Mouse (Mus musculus) embryonic facial prominence, embryonic 13.5 days (tissue): ENCODE results near the gene Ccn2. TPM values are rescaled to one million over a fixed set of nuclear protein-coding genes. Genes with fewer than 3 reads are reported as not detected.

ENCODE experiments used
- ATAC-seq: fragments of 200-750 bp; cut with Nextera tagmentation; 2 replicates; pipeline ENCODE4 v1.8.0; 2017; ENCODE audit warnings: low read depth; ENCODE audit not compliant: insufficient number of reproducible peaks, insufficient read depth, low FRiP score, low TSS enrichment
- H3K27ac ChIP-seq: fragments of 300-500 bp; sonication (generic); 2 replicates; pipeline ENCODE4 v1.5.1; 2015; ENCODE audit warnings: moderate library complexity, mild to moderate bottlenecking, inconsistent platforms
- H3K27me3 ChIP-seq: fragments of 300-500 bp; sonication (generic); 2 replicates; pipeline ENCODE4 v1.6.1; 2015; ENCODE audit warnings: mild to moderate bottlenecking, inconsistent platforms
- H3K36me3 ChIP-seq: fragments of 300-500 bp; sonication (generic); 2 replicates; pipeline ENCODE4 v1.6.1; 2015; ENCODE audit warnings: mild to moderate bottlenecking, inconsistent platforms
- H3K4me1 ChIP-seq: fragments of 300-500 bp; sonication (generic); 2 replicates; pipeline ENCODE4 v1.6.1; 2015; ENCODE audit warnings: inconsistent platforms
- H3K4me2 ChIP-seq: fragments of 300-500 bp; sonication (generic); 2 replicates; pipeline ENCODE4 v1.6.1; 2015; ENCODE audit warnings: moderate library complexity, mild to moderate bottlenecking, inconsistent platforms
- H3K4me3 ChIP-seq: fragments of 300-500 bp; sonication (generic); 2 replicates; pipeline ENCODE4 v1.5.1; 2015; ENCODE audit warnings: mild to moderate bottlenecking, inconsistent platforms
- H3K9ac ChIP-seq: fragments of 300-500 bp; sonication (generic); 2 replicates; pipeline ENCODE4 v1.6.1; 2015; ENCODE audit warnings: mild to moderate bottlenecking, inconsistent platforms
- H3K9me3 ChIP-seq: fragments of 300-500 bp; sonication (generic); 2 replicates; pipeline ENCODE4 v1.6.1; 2016; ENCODE audit warnings: inconsistent platforms
- WGBS: fragments of 180-500 bp; shearing (Covaris S2); methylation state at CpG from one replicate; pipeline ENCODE4 v1.1.7; 2015; ENCODE audit warnings: mixed read lengths; 5-methylcytosine and 5-hydroxymethylcytosine counted together
- polyA plus RNA-seq: library from polyadenylated mRNA; unstranded; fragments of >200 nt; fragmentation: Nextera tagmentation; extraction: Ambion mirVana; gene quantifications from 2 replicates; pipeline ENCODE4 v1.2.1, GENCODE M21; 2015

The Ccn2 gene
- polyA plus RNA-seq, result 25.3 and 40.2 TPM in 2 replicates

DNA sequence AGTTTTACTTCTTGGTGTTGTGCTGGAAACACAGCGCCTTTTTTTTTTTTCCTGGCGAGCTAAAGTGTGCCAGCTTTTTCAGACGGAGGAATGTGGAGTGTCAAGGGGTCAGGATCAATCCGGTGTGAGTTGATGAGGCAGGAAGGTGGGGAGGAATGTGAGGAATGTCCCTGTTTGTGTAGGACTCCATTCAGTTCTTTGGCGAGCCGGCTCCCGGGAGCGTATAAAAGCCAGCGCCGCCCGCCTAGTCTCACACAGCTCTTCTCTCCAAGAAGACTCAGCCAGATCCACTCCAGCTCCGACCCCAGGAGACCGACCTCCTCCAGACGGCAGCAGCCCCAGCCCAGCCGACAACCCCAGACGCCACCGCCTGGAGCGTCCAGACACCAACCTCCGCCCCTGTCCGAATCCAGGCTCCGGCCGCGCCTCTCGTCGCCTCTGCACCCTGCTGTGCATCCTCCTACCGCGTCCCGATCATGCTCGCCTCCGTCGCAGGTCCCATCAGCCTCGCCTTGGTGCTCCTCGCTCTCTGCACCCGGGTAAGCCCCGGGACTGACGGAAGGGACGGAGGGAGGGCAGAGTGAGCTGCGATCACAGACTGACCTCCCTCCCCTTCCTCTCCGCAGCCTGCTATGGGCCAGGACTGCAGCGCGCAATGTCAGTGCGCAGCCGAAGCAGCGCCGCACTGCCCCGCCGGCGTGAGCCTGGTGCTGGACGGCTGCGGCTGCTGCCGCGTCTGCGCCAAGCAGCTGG lies at the start of gene Ccn2:
Ccn2 (plus strand) TSS at position 193 of the 753 bp plus-strand sequence.
- H3K27me3 ChIP-seq, result no peaks in the 10 kb centered on the region
- no peaks in the 10 kb centered on the region for H3K9me3 ChIP-seq
- H3K4me1 ChIP-seq, result peaks cover 56% of the 10 kb centered on the region
- H3K27ac ChIP-seq, result peak within 1 kb of the TSS; percentile 88
- peak within 1 kb of the TSS; percentile 64 for H3K4me3 ChIP-seq
- H3K4me2 ChIP-seq, result peak within 1 kb of the TSS; percentile 73
- peak; percentile 68 for ATAC-seq
- WGBS, result under 1% methylated on average over 53 of the region's 53 CpGs
- H3K9ac ChIP-seq, result peak within 1 kb of the TSS; percentile 89
- 0 out of 2 replicates have a peak, but pooled peaks cover 5% of the 10 kb centered on the region for H3K36me3 ChIP-seq

- H3K27ac ChIP-seq, result no peak overlapping the region
- no peaks in the 10 kb centered on the region for H3K27me3 ChIP-seq
- H3K4me1 ChIP-seq, result no peaks in the 10 kb centered on the region
- no peaks in the 10 kb centered on the region for H3K36me3 ChIP-seq
- no peak overlapping the region for H3K4me2 ChIP-seq
- H3K9ac ChIP-seq, result no peak overlapping the region
- H3K4me3 ChIP-seq, result no peak overlapping the region
- WGBS, result 91% methylated on average over 1 of the region's 1 CpGs
- no peak for ATAC-seq
- no peaks in the 10 kb centered on the region for H3K9me3 ChIP-seq
Observed at GRCm38 (mm10) chr10:24552870-24553269, 42.4 kb upstream of the Ccn2 start.

- no peaks in the 10 kb centered on the region for H3K36me3 ChIP-seq
- H3K9me3 ChIP-seq, result no peaks in the 10 kb centered on the region
- no peaks in the 10 kb centered on the region for H3K4me1 ChIP-seq
- no peak overlapping the region for H3K27ac ChIP-seq
- no peaks in the 10 kb centered on the region for H3K27me3 ChIP-seq
- no peak for ATAC-seq
- H3K4me3 ChIP-seq, result no peak overlapping the region
- WGBS, result 54% methylated on average over 2 of the region's 2 CpGs
- no peak overlapping the region for H3K4me2 ChIP-seq
- H3K9ac ChIP-seq, result no peak overlapping the region
Observed at GRCm38 (mm10) chr10:24554091-24554490, 41.2 kb upstream of the Ccn2 start.

GRCm38 (mm10) chr10:24558366-24558765 lies 36.9 kb upstream of the Ccn2 start:
- no peaks in the 10 kb centered on the region for H3K9me3 ChIP-seq
- no peaks in the 10 kb centered on the region for H3K4me1 ChIP-seq
- H3K36me3 ChIP-seq, result no peaks in the 10 kb centered on the region
- no peak overlapping the region for H3K9ac ChIP-seq
- no peak overlapping the region for H3K4me2 ChIP-seq
- H3K27ac ChIP-seq, result no peak overlapping the region
- no peaks in the 10 kb centered on the region for H3K27me3 ChIP-seq
- 89% methylated on average over 2 of the region's 2 CpGs for WGBS
- no peak overlapping the region for H3K4me3 ChIP-seq
- no peak for ATAC-seq

DNA sequence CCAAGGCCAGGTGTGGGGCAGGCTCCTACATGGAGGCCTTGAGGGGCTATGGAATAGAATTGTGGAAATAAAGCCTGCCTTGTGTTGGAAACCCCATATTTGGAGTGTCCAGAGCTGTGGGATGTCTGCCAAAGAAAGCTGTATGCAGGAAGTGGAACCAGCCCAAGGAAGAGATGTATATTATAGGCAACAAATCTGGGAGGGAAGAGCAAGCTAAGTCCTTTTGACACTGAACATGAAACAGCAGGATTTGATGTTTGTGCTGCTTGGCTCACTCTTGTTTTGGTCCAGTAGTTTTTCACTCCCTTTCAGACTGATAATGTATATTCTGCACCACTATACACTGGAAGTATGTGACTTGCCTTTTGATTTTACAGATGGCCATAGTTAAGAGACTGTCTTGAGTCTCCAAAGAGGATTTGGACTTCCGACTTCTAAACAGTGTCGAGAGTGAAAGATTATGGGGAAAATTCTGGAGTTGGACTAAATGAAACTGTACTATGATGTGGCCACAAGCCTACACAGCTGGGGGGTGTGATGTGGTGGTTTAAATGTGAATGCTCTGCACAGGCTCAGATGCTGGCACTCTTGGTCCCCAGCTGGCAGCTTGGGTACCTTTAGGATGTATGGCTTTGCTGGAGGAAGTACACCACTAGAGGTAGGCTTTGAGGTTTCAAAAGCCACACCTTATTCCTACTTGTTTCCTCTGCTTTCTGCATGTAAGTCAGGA lies 25.4 kb upstream of the Ccn2 start:
- WGBS, result 51% methylated on average over 2 of the region's 2 CpGs
- H3K4me3 ChIP-seq, result no peak overlapping the region
- H3K9me3 ChIP-seq, result no peaks in the 10 kb centered on the region
- H3K27me3 ChIP-seq, result no peaks in the 10 kb centered on the region
- no peak overlapping the region for H3K4me2 ChIP-seq
- no peak overlapping the region for H3K9ac ChIP-seq
- peaks cover 27% of the 10 kb centered on the region for H3K4me1 ChIP-seq
- H3K36me3 ChIP-seq, result no peaks in the 10 kb centered on the region
- H3K27ac ChIP-seq, result peak overlapping the region; percentile 60
- no peak for ATAC-seq

DNA sequence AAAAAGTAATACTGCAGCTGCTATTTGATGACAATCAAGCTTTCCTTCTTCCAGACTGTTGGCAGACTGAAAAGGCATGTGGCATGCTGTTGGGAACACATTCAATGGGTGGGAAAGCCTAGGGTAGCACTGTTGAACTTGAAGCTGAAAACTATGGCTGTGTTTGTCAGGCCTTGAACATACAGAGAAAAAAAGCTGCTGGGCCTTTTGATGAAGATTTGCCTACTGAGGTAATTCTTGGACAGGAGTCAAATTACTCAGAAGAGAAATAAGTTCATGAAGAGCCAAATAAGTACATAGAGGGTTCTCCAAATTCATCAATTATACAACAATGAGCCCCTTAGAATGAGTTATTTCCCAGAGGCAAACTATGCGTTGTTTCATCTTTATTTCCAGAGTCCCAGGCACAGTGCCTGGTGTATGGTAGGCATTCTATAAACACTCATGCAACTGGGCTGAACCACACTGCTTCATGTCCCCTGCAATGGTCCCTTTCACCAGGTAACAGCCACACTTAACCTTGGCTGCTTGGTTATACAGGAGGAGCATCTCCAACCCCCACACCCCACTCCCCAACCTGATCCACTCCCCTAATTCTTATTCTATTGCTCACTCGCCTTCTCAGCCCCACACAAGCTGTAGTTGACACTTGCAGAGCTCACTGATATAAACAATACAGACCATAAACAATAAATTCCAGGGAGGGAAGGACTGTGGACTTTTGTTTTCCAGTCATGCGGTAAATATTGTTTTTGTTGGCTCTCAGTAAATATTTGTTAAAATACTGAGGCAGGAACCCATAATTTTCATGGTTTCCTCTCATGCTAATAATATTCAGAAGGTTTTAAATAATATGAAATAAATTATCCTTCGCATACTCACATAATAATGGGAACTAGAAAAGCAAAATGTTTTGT lies 22.9 kb upstream of the Ccn2 start:
- no peaks in the 10 kb centered on the region for H3K27me3 ChIP-seq
- no peak for ATAC-seq
- H3K27ac ChIP-seq, result no peak overlapping the region; the same call in 1 of the 2 replicates

GRCm38 (mm10) chr10:24573484-24573883 lies 21.8 kb upstream of the Ccn2 start:
- Histone ChIP-seq H3K4me3 (no peak overlapping the region), H3K4me1 (peaks cover 27% of the 10 kb centered on the region), H3K9me3 (no peaks in the 10 kb centered on the region), H3K4me2 (no peak overlapping the region), H3K27me3 (no peaks in the 10 kb centered on the region), H3K9ac (no peak overlapping the region), H3K27ac (peak overlapping the region; percentile 79), H3K36me3 (no peaks in the 10 kb centered on the region)
- no peak for ATAC-seq
- 40% methylated on average over 3 of the region's 3 CpGs for WGBS

More for the DNA sequence above, 22.9 kb upstream of the Ccn2 start:
- 66% methylated on average over 4 of the region's 4 CpGs for WGBS
- Histone ChIP-seq H3K4me1 (peaks cover 27% of the 10 kb centered on the region), H3K4me2 (no peak overlapping the region), H3K4me3 (no peak overlapping the region), H3K9me3 (no peaks in the 10 kb centered on the region), H3K36me3 (no peaks in the 10 kb centered on the region), H3K9ac (no peak overlapping the region)

DNA sequence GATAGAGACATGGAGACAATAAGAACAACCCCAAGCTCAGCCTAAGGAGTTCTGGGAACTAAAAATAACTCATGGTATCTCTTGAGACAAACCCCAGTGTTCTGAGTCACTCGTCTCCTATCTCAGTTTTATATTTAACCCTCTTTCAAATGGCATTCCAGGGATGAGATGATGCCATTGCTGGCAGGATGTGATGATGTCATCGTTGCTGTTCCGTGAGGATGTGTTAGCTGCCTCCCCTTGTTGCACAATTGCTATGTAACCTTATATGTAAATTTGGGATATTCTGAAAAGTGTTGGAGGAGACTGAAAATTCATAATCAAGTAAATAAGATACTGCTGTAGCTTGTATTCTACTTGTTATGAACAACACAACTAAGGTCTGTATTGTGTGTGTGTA lies 14.2 kb upstream of the Ccn2 start:
- WGBS, result 75% methylated on average over 3 of the region's 3 CpGs
- Histone ChIP-seq H3K27ac (no peak overlapping the region), H3K9me3 (no peaks in the 10 kb centered on the region), H3K4me3 (no peak overlapping the region), H3K4me2 (no peak overlapping the region), H3K36me3 (no peaks in the 10 kb centered on the region), H3K9ac (no peak overlapping the region), H3K27me3 (no peaks in the 10 kb centered on the region), H3K4me1 (no peaks in the 10 kb centered on the region)
- ATAC-seq, result no peak

GRCm38 (mm10) chr10:24588824-24589223 lies 6.4 kb upstream of the Ccn2 start:
- Histone ChIP-seq H3K36me3 (no peaks in the 10 kb centered on the region), H3K9ac (no peak overlapping the region), H3K9me3 (no peaks in the 10 kb centered on the region), H3K4me1 (peaks cover 32% of the 10 kb centered on the region), H3K27me3 (no peaks in the 10 kb centered on the region), H3K4me3 (no peak overlapping the region), H3K27ac (0 out of 2 replicates have a peak overlapping the region, but pooled peaks have one; percentile 11), H3K4me2 (no peak overlapping the region)
- no peak for ATAC-seq
- 57% methylated on average over 4 of the region's 4 CpGs for WGBS

DNA sequence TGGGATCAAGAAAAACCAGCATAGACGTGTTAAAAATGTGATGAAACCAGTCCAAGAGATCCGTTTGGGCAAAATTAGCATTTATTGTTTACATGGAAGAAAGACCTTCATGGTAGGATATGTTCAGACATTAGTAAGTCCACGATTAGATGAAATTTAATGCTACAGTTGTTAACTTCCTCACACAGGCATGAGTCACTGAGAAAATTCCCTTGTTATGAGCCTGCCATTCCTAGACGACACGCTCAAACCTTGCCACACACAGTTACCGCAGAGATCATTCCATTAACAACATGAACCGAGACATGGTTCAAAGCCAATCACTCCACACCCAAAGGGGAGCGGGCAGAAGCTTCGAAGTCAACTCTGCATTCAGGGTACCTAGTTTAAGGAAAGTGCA lies 6.0 kb upstream of the Ccn2 start:
- WGBS, result 85% methylated on average over 9 of the region's 9 CpGs
- no peak overlapping the region for H3K4me2 ChIP-seq
- peak overlapping the region; percentile 11; the same call in 1 of the 2 replicates for H3K27ac ChIP-seq
- H3K9me3 ChIP-seq, result no peaks in the 10 kb centered on the region
- no peak overlapping the region for H3K9ac ChIP-seq
- no peak overlapping the region for H3K4me3 ChIP-seq
- no peak for ATAC-seq
- no peaks in the 10 kb centered on the region for H3K36me3 ChIP-seq
- H3K4me1 ChIP-seq, result peaks cover 36% of the 10 kb centered on the region
- H3K27me3 ChIP-seq, result no peaks in the 10 kb centered on the region

GRCm38 (mm10) chr10:24590546-24590945 lies 4.7 kb upstream of the Ccn2 start:
- Histone ChIP-seq H3K4me1 (peaks cover 42% of the 10 kb centered on the region), H3K36me3 (no peaks in the 10 kb centered on the region), H3K9me3 (no peaks in the 10 kb centered on the region), H3K4me2 (no peak overlapping the region), H3K27ac (no peak overlapping the region), H3K9ac (no peak overlapping the region), H3K4me3 (no peak overlapping the region), H3K27me3 (no peaks in the 10 kb centered on the region)
- no peak for ATAC-seq
- WGBS, result 63% methylated on average over 4 of the region's 4 CpGs
